Mouse (Mus musculus): ENCODE data around the gene Tead1.

Gene Tead1

GRCm38 (mm10) chr7:112779636-112780035 is 100.5 kb downstream of the Tead1 start:
- no peak for DNase-seq (ENCODE audit: low spot score in 2 of 2)

- no peak for DNase-seq (ENCODE audit: low spot score in 2 of 2)
Measured at GRCm38 (mm10) chr7:112780910-112781309, 101.8 kb downstream of the Tead1 start.

GRCm38 (mm10) chr7:112781987-112782386 is 102.9 kb downstream of the Tead1 start:
- DNase-seq (ENCODE audit: low spot score in 2 of 2), result no peak

DNA sequence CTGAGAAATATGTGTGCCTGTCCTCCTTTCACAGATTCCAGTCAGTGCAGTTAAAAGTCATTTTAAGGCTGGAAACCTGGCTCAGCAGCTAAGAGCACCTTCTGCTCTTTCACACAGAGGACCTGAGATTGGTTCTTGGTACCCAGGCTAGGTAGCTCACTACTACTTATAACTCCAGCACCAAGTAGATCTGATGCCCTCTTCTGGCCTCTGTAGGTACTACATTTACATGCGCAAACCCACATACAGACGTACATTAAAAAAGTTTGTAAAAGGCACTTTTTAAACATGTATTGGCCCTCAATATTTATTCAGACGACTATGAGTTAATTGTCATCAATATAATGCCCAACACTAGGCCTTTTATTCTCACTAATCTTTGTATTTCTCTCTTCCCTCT is 105.2 kb downstream of the Tead1 start:
- no peak for DNase-seq (ENCODE audit: low spot score in 2 of 2)

DNA sequence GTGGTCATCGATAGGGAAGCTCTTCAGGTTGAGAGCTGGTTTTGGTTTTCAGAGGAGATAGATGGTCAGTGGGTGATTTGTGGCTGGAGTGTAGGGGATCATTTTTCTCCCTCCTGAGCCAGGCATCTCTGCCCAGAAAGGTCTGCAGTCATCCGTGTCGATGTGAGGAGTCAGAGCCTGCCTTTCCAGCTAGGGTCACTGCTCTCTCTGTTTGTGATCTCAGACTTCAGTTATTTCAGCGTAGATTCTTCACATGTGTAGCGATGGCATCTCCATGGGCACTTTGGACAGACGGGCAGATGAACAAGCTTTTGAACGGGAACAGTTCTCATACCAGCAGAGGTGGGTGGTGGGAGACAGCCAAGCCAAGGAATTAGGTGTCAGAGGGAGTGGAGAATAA is 106.2 kb downstream of the Tead1 start:
- no peak for DNase-seq (ENCODE audit: low spot score in 2 of 2)

DNA sequence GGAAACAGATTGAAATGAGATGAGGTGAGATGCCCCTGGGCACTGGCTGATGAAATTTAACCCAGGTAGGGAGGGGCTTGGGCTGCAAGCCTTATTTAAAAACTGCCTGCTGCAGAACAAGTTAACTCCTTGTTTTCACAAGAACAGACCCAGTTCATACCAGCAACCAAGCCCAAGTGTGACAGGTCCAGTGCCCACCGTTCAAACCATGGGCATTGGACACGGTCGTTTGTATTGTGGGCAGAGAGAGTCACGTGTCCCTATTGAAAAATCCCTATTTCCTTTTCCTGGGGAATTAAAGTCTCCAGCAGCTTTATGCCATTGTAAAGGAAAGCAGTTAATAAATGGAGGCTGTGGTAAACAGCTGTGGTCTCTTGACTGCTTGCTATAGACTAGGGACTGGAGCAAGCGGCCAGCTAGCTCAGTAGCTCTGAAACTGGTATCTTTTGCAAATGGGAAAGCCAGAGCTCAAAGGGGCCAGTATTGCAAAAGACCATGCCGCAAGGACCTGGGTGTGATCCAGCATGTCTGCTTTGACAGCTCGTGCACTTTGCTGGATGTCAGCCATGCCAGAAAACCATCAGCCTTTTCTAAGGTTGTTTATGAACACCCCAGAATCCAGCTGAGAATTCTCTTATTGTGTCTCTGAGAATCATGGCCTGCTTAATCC is 107.6 kb downstream of the Tead1 start:
- DNase-seq (ENCODE audit: low spot score in 2 of 2), result no peak

GRCm38 (mm10) chr7:112787281-112787680 is 108.2 kb downstream of the Tead1 start:
- no peak for DNase-seq (ENCODE audit: low spot score in 2 of 2)

- no peak for DNase-seq (ENCODE audit: low spot score in 2 of 2)
Measured at GRCm38 (mm10) chr7:112788321-112788751, 109.2 kb downstream of the Tead1 start.

DNA sequence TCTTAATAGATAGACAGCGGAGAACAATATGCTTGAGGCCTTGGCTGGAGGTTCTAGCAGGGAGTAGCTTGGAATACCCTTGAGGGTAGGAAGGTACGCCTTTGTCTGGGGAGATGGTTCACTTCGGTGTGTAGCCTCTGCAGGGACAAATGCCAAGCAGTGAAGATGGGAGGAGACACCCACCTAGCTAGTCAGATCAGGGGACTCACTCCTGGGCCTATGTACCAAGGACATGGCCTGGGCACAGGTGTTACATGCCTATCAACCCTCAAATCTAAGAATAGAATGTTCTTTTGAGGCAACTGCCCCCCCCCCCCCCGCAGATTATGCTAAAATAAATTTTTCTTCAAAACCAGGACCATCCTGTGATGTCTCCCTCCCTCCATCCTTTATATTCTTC is 110.6 kb downstream of the Tead1 start:
- DNase-seq (ENCODE audit: low spot score in 2 of 2), result no peak

GRCm38 (mm10) chr7:112790334-112790733 is 111.2 kb downstream of the Tead1 start:
- no peak for DNase-seq (ENCODE audit: low spot score in 2 of 2)

DNA sequence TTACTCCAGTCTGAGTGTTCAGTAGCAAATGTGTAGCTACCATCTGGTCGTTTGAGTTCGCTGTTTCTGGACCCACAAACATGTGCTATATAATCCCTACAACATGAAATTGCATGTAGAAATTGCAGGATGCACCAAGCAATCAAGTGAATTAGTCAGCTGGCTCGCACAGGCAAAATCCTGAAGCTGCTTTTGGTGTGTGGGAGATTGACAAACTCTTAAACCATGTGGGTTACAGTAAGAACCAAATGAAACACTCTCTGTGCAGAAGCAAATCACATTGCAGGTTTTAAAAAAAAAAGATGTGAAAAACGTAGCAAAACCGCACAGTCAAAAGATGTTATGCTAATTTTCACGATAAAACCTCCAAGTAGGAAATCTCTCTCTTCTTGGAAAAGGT is 113.6 kb downstream of the Tead1 start:
- no peak for DNase-seq (ENCODE audit: low spot score in 2 of 2)

- no peak for DNase-seq (ENCODE audit: low spot score in 2 of 2)
Measured at GRCm38 (mm10) chr7:112793903-112794302, 114.8 kb downstream of the Tead1 start.

DNA sequence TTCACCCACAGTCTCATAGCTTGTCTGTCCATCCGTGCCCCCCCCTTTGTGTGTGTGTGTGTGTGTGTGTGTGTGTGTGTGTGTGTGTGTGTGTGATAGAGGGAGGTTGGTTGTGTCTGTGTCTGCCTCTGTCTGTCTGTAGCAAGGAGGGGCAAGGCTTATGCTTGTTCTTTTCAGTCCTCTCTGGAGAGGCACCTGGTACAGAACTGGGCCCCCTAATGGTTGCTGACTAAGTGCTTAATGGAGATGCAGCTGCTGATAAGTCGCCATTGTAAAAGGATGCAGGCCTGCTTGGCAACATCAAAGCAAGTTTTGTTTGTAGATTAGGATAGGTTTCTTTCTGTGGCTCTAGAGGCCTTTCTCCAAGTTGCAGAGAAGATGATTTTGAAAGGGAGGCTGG is 115.4 kb downstream of the Tead1 start:
- no peak for DNase-seq (ENCODE audit: low spot score in 2 of 2)

DNA sequence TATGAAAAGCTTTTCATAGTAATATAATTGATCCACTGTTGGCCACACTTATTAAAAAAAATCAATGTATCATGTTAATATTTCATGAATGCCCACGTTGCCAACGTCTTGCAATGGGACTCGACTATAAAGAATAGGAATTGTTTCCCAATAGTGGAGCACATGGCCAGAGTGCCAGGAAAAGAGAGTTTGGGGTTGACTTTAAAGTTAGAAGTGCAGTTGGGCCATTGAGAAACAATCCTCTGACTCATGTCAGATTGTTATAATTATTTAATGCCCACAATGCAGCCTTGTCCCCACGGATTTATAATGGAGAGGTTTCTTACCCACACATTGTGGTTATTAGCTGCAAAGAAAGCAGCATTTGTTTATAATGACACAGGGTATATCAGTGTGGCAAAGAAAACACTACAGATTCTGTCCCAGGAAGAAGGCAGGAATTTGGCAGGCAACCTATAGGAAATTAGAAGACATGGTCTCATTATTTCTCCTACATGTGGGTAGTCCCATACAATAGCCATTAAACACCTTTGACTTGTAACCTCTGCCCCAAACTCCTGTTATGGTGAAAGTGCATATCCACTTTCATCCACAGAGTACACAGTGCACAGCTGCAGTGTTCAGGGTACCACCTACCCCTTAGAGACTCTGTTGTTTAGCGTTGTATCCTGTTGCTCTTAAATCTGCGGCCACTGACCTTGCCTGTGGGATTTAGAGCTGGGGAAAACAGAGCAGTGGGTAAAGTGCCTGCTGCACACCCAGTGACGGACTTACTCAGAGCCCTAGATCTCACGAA is 118.6 kb downstream of the Tead1 start:
- DNase-seq (ENCODE audit: low spot score in 2 of 2), result no peak

- DNase-seq (ENCODE audit: low spot score in 2 of 2), result no peak
Measured at GRCm38 (mm10) chr7:112801706-112802105, 122.6 kb downstream of the Tead1 start.

DNA sequence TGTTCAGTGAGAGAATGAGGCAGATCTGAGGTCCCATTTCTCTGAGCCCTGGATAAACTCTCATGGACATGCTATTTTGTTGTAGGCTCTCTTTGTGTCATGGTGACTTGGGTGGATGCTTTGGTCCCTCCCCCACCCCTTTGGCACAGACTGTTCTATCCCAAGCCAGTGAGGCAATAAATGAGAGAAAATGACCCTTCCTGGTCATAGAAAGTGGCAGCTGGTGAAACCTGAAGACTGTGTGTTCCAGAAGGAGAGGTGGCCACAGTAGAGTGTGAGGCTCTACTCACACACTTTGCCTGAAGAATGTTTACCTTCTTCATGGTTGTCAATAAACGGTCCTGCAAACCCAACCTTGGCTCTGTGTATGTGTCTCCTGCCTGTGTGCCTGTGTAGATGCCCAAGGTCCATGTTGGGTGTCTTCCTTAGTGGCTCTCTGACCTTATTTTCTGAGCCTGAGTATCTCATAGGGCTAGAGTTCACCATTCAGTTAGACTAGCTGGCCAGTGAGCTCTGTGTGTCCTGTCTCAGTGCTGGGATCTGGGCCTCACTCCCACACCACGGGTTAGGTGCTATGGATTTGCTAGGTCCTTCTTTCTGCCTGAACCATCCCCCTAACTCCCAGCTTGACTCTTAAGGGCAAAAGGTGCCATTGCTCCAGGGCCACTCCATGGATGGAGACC is 127.7 kb downstream of the Tead1 start:
- DNase-seq (ENCODE audit: low spot score in 2 of 2), result no peak

- DNase-seq (ENCODE audit: low spot score in 2 of 2), result no peak
Measured at GRCm38 (mm10) chr7:112807401-112807751, 128.3 kb downstream of the Tead1 start.

GRCm38 (mm10) chr7:112810752-112811151 is 131.6 kb downstream of the Tead1 start:
- no peak for DNase-seq (ENCODE audit: low spot score in 2 of 2)

DNA sequence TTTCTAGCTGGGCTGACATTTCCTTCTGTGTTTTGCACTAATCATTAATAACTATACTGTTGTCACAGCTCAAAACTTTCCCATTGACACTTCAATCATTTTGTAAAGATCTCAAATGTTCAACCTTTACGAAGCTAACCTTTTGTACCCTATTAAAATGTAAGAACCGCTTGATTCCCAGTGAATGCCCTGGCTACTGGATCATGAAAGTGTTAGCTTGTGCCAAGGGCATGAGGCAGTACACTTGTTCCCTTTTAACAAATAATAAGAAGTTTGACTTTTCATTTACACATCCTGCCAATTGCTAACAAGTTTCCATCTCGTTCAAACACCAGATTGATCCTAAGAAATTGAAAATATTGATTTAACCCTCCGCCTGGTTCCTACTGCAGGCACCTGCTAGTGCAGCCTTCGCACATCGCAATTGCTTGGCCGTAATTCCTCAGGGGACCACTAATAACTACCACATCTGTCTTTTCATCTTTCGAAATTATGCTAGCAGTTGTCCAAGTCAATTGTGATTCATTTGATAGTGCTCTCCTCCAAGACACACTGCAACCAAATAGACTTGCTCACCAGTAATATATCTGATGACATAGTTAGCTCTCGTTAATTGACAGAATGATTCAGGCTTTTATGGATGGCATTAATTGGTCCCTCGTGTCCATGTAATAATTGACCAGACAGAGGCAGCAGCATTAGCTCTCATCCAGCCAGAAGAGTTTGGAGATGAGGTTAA is 133.1 kb downstream of the Tead1 start:
- DNase-seq (ENCODE audit: low spot score in 2 of 2), result no peak

- no peak for DNase-seq (ENCODE audit: low spot score in 2 of 2)
Measured at GRCm38 (mm10) chr7:112813163-112813562, 134.0 kb downstream of the Tead1 start.

DNA sequence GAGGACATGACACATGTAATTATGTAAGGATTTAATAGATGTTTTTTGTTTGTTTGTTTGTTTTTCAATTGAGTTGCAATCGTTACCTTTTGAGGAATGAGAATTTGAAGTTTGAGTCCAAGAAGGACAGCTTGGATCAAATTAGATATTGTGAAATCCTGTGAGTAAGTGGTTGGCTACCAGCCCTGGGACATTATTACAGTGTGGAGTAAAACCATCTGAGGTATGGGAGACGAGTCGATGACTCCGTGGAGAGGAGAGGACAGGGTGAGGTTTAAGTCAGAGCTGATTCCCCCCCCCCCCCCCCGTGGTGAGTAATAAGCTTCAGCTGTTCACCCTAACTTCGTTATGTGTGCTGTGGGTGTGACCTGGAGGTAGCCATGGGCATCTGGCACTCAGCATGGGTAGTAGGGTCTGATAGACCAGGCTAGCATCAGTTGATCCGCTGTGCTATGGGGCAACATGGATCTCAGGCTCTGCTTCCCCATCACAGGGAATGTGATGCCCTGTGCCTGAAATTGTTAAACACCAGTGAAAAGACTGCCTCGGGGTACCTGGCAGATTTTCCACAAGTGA is 134.7 kb downstream of the Tead1 start:
- DNase-seq (ENCODE audit: low spot score in 2 of 2), result no peak

DNA sequence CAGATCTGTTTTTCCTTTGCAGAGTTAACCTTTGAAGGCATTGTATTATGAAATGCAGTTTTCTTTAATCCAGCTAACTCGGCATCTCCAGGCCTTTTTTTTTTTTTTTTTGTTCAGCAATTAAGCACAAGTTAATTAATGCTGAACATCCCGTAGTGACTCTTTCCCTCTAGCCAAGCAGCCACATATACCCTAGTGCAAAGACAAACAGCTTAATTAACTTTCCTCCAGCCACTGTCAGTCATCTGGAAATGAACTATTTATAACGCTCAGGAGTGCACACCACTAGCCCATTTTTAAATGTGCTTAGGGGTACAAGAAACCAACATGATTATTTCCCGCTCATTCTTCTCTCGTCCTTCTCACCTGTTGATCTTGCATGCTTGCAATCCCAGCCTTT is 136.9 kb downstream of the Tead1 start:
- DNase-seq (ENCODE audit: low spot score in 2 of 2), result no peak

Data from thymus, postnatal 10 days (tissue).